Mouse (Mus musculus): ENCODE results near the gene Chil1.

Chil1 gene

DNA sequence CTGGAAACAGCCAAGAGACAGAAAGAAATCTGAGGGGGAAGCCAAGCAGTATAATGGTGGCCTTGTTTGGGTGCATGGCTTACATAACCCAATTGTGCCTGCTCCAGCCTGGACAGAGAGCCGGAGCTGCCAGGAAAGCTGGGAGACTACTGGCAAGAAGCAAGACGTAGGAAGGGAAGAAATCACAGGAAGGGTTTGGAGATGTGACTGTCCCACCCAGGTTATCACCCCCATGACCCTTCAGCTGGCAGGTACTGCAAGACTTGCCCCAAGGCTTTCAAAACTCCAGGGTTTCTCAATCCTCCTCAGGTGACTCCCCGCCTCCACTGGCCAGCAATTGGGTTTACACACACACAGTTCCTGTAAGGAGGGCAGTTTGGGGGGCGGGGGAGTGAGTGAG, at the start of gene Chil1:
Chil1 (plus strand) TSS at position 152 of the 400 bp plus-strand sequence.
- in situ Hi-C loops (cut with MboI): no loop called here

DNA sequence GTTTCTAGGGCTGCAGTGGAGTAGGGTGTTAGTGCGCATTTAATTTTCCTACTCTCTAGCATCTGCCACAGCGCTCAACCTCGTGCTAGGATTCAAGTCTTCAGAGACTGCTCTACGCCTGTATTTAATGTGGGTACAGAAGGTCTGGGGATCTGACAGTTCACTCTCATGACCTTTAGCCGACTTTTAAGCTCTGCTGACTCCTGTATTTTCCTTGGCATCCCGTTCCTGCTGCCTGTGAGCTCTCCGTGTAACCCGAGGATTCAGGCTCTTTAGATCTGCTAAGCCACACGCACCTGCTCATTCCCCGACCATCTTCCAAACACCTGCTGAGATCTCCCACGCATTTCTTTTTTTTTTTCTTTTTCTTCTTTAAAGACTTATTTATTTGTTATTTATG, 48.7 kb upstream of the Chil1 start:
- in situ Hi-C loops (cut with MboI): no loop called here

DNA sequence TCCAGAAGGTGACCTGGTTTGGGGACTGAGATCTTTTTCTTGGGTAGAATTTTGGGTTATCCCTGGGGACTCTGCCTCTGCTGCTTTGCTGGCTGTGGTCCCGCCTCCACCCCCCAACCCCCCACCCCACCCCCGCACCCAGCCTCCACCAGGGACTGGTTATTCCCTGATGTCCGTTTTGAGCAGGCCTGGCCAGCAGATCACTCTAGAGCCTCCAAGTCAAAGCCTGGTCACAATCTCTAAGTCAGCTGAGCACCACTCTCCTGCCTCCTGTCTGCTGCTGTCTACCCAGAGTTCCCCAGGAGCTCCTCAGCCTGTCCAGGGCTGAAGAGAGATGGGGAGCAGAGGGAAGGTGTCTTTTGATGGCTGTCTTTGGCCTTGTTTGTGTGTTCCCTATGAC, 45.6 kb upstream of the Chil1 start:
- in situ Hi-C loops (cut with MboI): no loop called here

DNA sequence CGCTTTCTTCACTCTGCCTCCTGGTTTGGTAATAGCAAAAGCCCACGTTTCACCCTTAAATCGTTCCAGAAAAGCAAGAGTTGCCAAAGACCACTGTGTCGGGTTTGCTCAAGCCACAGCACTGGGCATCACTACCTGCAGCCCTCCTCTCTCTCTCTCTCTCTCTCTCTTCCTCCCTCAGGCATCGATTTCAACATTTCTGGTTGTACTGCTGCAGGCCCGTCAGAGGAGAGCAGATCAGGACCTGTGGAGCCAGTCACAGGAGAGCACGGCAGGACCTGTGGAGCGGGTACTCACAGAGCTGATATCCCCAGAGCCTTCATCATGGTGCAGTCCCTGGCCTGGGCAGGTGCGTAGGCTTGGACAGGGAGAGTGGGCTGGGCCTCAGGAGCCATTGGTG, 43.6 kb upstream of the Chil1 start:
- in situ Hi-C loops (cut with MboI): no loop called here

DNA sequence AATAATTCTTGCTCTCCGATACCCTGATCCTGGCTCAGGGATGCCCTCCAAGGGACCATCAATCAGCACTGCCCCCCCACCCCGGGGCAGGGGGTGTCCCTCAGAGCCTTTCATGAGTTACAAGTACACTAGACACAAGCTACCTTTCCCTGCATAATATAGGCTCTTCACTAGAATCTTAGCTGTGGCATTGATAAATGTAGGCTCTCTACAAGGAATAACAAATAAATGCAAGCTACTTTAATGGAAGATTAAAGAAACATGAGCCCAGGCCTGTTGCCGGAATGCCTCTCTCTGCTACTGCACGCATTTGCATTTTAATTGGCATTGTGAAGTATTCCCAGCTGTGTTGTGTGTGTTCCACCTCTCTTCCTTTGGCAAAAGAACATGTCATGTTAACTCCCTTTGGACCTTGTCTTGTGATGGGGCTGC, 39.6 kb upstream of the Chil1 start:
- in situ Hi-C loops (cut with MboI): no loop called here

DNA sequence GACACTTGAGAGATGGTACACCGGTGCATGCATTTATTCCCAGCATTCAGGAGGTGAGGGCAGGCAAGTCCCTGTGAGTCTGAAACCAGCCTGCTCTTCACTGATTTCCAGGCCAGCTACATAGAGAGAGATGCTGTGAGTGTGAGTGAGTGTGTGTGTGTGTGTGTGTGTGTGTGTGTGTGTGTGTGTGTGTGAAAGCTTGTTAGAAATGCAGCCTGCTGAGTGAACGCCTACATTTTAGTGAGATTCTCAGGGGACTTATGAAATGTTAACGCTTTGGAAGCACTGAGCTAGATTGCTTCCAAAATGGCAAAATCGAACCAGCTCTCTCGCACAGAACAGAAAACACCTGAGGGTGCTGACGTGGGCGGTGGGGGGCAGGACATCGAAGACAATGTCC, 35.9 kb upstream of the Chil1 start:
- in situ Hi-C loops (cut with MboI): no loop called here

DNA sequence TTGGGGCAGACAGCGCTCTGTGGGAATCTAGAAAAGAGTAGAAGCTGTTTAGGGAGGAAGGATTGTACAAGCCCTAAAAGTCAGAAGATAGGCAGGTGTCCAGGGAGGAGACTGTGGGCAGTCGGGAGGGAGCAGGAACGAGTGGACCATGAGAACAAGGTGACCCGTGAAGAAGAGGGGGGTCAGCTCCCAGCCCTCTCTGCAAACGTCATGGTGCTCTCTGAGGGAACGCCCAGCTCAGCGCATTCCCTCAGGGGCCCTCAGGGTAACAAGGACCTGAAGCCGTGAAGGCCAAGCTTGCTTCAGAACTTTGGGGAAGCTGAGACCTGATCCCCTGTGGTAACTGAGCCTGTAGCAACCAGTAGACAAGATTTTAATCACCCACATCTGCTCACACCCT, 31.9 kb upstream of the Chil1 start:
- in situ Hi-C loops (cut with MboI): loop anchor here (5.0 kb wide), 1 partner anchor 172 kb away; no protein-coding TSS in a partner anchor

DNA sequence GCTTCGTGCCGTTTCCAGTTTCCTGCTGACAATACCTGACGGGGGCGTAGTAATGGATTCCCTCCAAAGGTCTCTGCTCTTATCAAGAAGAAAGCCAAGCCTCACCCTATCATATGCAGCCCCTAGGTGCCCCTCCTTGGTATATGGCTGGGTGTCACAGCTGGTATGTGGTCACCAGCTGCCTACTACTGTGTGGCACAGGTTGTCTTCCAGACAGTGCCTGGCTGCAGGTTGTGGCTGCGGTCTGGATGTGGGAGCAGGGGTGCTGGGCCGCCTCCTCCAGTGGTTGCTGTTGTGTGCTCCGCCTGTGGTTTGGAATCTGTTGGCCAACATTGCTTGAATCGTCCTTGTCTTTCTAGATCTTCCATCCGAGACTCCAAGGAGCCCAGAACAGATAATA, 31.2 kb upstream of the Chil1 start:
- in situ Hi-C loops (cut with MboI): loop anchor here (5.0 kb wide), 1 partner anchor 172 kb away; no protein-coding TSS in a partner anchor

DNA sequence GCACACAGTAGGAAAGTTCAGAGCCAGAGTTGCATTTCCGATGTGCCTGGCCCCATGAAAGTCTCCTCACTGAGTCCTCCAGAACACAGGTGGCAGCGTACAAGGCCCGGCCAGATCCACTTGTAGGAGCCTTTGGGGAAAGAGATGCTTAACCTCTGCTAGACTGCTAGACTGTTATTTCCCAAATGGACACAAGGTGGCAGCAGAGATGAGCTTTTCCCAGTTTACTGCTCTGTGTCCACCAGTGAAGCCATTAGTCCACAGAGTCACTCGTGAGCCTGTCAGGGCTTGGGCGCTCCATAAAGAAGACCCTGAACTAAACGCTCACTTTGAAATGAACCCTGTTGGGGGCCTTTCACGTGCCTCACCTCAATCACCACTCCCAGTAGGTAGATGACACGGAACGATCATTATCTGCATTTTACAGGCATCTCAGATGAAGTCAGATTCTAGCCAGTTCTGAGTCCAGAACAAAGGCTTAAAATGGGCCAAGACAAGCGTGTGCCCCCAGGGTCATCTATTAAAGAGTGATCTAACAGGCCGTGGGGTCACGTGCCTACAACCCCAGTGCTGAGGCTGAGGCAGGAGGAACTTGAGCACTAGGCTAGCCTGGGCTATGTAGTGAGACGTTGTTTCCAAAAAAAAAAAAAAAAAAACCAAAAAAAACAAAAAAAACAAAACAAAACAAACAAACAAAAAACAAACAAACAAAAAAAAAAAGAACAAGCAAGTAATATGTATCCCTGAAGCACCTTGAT, 30.1 kb upstream of the Chil1 start:
- in situ Hi-C loops (cut with MboI): loop anchor here (5.0 kb wide), 1 partner anchor 170 kb away; no protein-coding TSS in a partner anchor

DNA sequence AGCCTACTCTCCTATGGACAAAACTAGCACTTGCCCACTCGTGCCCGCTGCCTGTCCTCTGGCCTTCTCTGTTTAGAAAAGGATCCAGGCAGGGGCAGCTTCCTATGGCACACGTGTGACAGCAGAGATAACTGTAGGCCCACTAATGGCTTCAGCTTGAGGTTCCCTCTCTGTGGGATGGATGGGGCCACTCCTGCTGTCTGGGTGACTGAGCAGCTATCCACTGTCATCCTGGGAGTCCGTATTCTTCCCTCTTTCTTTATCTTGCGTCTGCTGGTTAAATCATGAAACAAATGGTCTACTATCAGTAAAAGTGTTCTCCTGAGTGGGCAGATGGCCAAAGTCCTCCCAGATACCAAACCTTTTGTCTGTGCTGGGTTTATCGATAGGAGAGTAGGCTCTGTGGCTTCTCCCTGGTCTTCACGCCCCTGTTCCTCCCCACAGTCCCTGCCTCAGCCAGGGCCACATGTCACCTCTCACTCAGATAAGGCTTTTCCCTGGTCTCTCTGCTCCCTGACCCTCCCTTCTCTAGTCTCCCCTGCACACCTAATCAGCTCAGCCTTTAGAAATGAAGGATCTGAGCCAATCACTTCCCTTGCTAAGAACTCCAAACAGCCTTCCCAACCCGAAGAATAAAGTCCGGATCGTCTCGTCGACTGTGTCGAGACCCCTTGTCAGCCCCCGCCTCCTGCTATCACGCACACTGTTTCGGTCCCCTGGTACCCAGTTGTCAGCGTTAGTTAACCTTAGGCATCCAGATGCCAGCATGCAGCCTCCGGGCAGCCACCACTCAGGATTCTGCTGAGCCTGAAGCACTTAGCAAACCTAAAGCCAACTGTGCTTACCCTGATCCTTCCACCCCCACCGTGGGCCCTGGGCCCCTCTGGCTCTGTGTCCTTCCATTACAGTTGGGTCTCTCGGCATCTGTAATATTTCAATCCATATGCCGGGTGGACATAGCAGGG, 29.1 kb upstream of the Chil1 start:
- in situ Hi-C loops (cut with MboI): loop anchor here (5.0 kb wide), 1 partner anchor 169 kb away; no protein-coding TSS in a partner anchor

DNA sequence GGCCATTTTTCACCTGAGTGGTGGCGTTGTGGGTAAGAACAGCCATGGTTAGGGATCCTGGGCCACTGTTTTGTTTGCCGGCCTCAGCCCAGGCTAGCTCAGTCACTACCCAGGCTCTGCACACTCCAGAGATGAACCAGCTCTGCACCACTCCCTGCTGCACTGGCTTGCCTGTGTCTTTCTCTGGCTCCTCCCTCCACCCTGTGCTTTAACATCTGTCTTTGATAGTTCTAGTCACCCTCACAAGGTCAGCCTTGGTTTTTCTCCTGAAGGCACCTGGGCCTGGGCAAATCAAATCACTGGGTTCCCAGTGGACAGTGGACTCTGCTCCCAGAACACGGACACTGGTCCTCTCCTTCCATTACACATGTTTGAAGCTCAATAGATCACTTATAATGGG, 27.9 kb upstream of the Chil1 start:
- in situ Hi-C loops (cut with MboI): loop anchor here (5.0 kb wide), 1 partner anchor 168 kb away; no protein-coding TSS in a partner anchor

DNA sequence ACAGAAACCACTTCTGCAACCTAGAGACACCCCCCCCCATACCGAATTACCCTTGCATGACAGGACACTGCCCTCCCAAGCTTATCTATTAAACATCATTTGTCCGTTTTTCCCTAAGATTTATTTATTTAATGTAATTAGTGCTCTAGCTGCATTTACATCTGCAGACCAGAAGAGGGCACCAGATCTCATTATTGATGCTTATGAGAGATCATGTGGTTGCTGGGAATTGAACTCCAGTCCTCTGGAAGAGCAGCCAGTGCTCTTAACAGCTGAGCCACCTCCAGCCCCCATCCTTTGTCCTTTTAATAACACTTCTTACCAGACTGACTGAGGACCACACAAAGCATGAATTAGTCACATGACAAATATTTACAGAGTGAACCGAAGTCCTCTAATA, 27.3 kb upstream of the Chil1 start:
- in situ Hi-C loops (cut with MboI): loop anchor here (5.0 kb wide), 1 partner anchor 168 kb away; no protein-coding TSS in a partner anchor

DNA sequence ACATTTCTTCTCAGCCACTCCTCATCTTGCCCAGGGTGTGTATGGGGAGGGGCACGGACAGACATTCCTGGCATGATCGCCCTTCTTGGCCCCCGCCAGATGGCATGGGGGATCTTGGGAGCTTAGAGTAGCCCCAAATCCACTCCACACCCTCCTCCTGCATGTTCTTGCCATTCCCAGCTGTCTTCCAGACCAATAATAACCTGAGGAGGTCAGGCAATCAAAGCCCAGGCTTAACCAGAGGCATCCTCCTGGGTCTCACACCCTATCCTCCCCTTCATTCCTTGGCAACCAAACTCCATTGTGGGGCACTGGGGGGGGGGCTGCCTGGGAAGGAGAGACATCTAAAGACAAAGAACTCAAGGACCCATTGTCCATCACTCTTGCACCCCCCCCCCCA, 21.6 kb upstream of the Chil1 start:
- in situ Hi-C loops (cut with MboI): no loop called here

DNA sequence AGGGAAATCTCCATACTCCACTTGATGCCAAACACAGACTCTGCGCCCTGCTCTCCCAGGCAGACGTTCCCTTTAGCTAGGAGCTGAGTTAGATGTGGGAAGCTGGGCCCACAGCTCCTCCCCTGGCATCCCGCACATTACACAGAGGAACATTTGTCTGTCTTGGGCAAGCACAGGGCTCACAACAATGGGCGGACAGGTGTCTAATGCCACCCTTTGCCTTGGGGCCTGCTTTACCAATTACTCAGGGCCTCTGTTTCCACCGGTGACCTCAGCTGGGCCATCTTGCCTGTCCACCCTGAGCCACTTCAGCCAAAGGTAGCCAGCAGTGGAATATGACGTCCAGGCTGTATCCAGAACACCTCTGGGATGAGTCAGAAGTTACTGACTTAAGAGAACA, 20.6 kb upstream of the Chil1 start:
- in situ Hi-C loops (cut with MboI): no loop called here

DNA sequence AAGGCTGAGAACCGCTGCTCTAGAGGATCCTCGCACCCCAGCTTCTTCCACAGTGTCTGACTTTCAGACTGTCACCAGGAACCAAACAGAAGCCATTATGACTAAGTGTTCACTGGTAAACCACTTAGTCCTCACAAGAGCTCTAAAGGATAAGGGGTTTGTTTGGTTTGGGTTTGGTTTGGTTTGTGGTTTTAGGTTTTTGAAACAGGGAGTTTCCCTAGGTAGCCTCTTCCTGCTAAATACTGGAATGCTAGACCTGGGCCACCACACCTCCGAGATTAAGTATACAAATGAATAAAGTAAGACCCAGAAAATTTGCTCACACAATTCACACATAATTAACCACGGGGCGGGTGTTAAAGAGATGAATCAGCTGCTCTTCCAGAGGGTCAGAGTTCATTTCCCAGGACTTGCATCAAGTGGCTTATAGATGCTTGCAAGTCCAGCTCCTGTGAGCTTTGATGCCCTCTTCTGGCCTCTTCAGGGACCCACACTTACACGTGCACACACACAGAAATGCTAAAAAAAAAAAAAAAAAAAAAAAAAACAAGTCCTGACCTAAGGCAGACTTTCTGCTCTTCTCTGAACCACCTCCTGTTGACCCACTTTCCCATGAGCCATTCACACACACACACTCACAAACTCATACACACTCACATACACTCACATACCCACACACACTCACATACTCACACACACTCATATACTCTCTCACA, 19.3 kb upstream of the Chil1 start:
- in situ Hi-C loops (cut with MboI): no loop called here

DNA sequence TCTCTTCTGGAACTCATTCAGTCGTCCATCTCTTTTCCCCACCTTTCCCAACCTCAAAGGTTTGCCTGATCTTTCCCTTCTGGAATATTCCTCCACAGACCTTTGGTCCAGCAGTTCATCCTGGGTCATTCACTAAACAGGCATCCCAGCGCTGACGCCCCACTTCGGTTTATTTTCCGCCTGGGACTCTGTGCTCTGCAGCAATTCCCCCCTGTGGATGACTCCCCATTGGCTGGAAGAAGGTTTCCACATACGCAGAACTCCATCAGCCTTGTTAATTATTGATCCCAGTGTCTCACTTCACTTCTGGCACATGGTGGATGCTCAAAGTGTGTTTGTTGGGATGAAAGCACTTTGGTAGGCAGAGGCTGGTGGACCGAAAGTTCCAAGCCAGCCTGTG, 18.5 kb upstream of the Chil1 start:
- in situ Hi-C loops (cut with MboI): no loop called here

DNA sequence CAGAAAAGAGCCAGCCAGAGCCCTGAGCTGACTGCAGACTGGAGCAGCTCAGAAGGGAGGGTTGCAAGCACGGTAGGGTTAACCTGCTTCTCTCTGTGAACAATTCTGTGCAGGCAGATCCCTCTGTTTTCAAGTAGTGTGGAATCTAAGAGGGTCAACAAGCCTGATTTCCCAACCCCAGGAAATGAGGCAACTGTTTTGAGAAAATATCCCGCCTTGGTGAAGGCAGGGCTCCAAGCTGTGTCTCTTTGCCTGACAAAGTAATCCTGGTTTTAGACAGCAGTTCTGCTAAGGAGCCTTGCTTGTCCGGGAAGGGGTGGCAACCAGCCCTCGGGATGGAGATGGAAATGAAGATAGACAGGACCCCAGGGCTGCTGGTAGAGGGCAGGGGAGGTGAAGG, 17.5 kb upstream of the Chil1 start:
- in situ Hi-C loops (cut with MboI): no loop called here

DNA sequence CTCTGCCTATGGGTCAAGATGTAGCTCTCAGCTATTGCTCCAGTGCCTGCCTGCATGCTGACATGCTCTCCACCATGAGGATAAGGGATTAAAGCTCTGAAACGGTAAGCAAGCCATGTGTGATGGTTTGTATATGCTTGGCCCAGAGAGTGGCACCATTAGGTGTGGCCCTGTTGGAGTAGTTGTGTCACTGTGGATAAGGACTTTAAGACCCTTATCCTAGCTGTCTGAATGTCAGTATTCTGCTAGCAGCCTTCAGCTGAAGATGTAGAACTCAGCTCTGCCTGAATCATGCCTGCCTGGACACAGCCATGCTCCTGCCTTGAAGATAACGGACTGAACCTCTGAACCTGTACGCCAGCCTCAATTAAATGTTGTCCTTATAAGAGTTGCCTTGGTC, 15.4 kb upstream of the Chil1 start:
- in situ Hi-C loops (cut with MboI): no loop called here

DNA sequence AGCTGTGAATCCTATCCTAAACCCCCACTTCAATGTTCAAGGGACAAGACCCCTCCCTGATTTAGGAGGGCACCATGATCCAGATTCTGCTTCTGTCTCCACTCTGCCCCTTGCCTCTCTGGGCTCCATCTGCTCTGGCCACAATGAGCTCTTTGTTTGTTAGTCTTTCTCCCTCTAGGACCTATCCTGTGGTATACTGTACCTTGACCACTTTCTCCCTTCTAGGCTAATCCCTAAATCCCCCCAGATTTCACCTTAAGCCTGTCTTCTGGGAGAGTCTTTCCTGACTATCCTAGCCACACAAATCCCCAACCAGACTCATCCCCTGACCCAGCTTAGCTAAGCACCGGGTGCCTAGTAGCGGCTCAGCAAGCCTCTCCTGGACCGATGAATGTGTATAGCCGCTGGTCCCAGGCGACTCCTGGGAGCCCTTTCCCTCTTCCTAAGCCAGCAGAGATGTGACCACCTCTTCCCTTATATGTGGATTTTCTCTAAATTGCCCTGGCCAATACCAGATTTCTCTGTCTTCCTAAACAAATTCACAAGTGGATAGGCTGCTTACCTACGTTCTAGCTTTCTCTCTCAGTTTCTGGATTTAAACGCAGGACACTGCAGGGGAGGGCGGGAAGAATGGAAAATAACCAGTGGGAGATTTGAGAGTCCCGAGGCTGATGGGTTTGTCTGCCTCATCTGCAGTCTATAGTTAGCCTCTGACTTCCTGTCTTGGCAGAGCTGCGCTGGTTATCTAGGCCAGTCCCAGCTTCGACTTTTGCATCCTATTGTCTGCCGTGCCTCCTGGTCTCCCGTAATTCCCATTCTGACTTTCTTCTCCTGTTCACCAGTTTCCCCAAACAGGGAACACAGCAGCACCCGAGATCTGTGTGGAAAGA, 14.3 kb upstream of the Chil1 start:
- in situ Hi-C loops (cut with MboI): no loop called here

DNA sequence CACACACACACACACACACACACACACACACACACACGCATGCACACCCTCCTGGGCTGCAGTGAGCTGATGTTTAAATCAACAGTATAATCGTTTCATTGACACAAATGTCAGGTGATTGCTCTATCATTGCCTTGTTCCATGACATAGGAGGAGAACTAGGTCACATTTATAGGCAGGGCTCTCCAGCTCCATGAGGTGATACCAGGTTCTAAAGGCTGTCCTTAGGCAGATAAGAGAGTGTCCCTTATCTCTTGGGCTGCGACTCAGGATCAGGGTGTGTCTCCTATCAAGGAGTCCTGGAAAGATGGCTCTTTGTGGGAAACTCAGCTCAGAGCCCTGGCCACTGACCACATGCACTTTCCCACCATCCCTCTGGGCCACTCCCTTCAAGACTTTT, 13.4 kb upstream of the Chil1 start:
- in situ Hi-C loops (cut with MboI): no loop called here
